In the genomic region with DNA sequence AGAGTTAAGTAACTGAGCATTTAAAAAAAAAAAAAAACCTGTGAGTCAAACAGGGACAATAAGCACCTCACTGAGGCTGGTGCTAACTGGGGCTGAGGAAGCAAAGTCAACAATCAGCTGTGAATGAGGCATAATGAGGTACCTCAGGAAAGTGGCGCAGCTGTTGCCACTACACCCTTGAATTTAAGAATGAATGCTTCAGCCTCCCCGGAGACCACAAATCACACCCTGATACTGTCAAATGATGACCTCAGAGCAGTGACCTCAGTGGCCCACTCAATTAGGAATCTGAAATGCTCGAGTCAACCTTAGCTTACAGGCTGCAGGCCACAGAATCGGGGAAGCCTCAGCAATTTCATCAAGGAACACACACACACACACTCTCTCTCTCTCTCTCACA, we compare ENCODE assay signal across 8 mouse cellular contexts. TPM values are rescaled to one million over a fixed set of nuclear protein-coding genes. Genes with fewer than 3 reads are reported as not detected.
DNase-seq lines count a peak whose midpoint lies in the region; ATAC-seq and TF ChIP-seq lines count a peak whose summit lies in the region.

No protein-coding gene starts in this region.

- no peak overlapping the region for H3K9ac ChIP-seq in stomach, embryonic 14.5 days (replicated peaks; ENCODE audit: low read depth, low read length)

- no peaks in the 10 kb centered on the region for H3K9me3 ChIP-seq in stomach, embryonic 14.5 days (ENCODE audit: control insufficient read depth, low read depth, low read length)

- peaks cover 7% of the 10 kb centered on the region; the same call in 1 of the 2 replicates for H3K36me3 ChIP-seq in stomach, embryonic 14.5 days (ENCODE audit: control insufficient read depth, insufficient read depth, low read length)

- DNase-seq in lung, adult 2 months, result no peak
- DNase-seq in lung, postnatal 4 days, result no peak
- peak; percentile 8 for DNase-seq in hindlimb bud, embryonic 11.5 days (ENCODE audit: extremely low spot score, low read depth, low spot score)
- peak; percentile 31 for DNase-seq in lung, postnatal 10 days
- no peak for DNase-seq in thymus, postnatal 36 days
- no peak for DNase-seq in layer of hippocampus, adult 18-20 months (ENCODE audit: low spot score in 2 of 2)

- peak overlapping the region; percentile 79; the same call in 1 of the 2 replicates for H3K4me2 ChIP-seq in stomach, embryonic 14.5 days (replicated peaks; ENCODE audit: low read depth, low read length)

- 24% methylated on average over 4 of the region's 4 CpGs for WGBS in lung, adult 2 months
- 33% methylated on average over 4 of the region's 4 CpGs for WGBS in stomach, embryonic 14.5 days

- no peak for TF ChIP-seq CTCF in lung, adult 2 months (IDR thresholded peaks at IDR 0.05; ENCODE audit: insufficient read depth, low read length)
- TF ChIP-seq CTCF in embryonic fibroblast, embryonic 13.5 days (IDR thresholded peaks at IDR 0.05; ENCODE audit: borderline replicate concordance, insufficient read depth, low read length), result no peak

- H3K4me1 ChIP-seq in lung, adult 2 months (ENCODE audit: control insufficient read depth, insufficient read depth, low read length), result peaks cover 13% of the 10 kb centered on the region; the same call in 1 of the 2 replicates
- H3K4me1 ChIP-seq in embryonic fibroblast, embryonic 13.5 days (ENCODE audit: control insufficient read depth, insufficient read depth, low read length), result peaks cover 12% of the 10 kb centered on the region
- peaks cover 13% of the 10 kb centered on the region; the same call in 1 of the 2 replicates for H3K4me1 ChIP-seq in stomach, embryonic 14.5 days (ENCODE audit: control insufficient read depth, insufficient read depth, low read length)

- ATAC-seq in stomach, embryonic 14.5 days (ENCODE audit: insufficient number of reproducible peaks, insufficient read depth, low FRiP score, low read depth), result no peak

- no peaks in the 10 kb centered on the region for H3K27me3 ChIP-seq in stomach, embryonic 14.5 days (ENCODE audit: control insufficient read depth, insufficient read depth, low read length)

- TF ChIP-seq POLR2A in lung, adult 2 months (IDR thresholded peaks at IDR 0.05; ENCODE audit: borderline replicate concordance, extremely low read depth, low read depth, low read length), result no peak
- no peak for TF ChIP-seq POLR2A in embryonic fibroblast, embryonic 13.5 days (IDR thresholded peaks at IDR 0.05; ENCODE audit: low read depth, low read length)

- H3K4me3 ChIP-seq in lung, adult 2 months (replicated peaks; ENCODE audit: extremely low read depth, low read depth, low read length), result peak overlapping the region; percentile 34
- peak overlapping the region; percentile 34 for H3K4me3 ChIP-seq in embryonic fibroblast, embryonic 13.5 days (ENCODE audit: insufficient read depth, low read length)
- H3K4me3 ChIP-seq in stomach, embryonic 14.5 days (ENCODE audit: low read depth, low read length), result no peak overlapping the region

- H3K27ac ChIP-seq in embryonic fibroblast, embryonic 13.5 days (ENCODE audit: insufficient read depth, low read length), result peak overlapping the region; percentile 74
- no peak overlapping the region for H3K27ac ChIP-seq in stomach, embryonic 14.5 days (ENCODE audit: low read length)

RNA-seq across cellular contexts. Expression of a gene that starts 5.0 kb away (rescaled TPM):
- polyA plus RNA-seq in lung, adult 2 months (2012; rRNA removed), result 34.0 and 36.0 TPM in 2 replicates
- polyA plus RNA-seq in embryonic fibroblast, embryonic 13.5 days (2011; ENCODE audit: insufficient read length, low read depth, missing spikeins), result 30.2 and 34.0 TPM in 2 replicates
- polyA plus RNA-seq in stomach, embryonic 14.5 days (2014; fragmentation: Nextera tagmentation; extraction: Ambion mirVana), result 22.5 and 25.7 TPM in 2 replicates
- 10 to 100 TPM; 26.6 to 32.9 TPM for total RNA-seq in layer of hippocampus, adult 18-20 months (2021)

Comparison
In these comparisons a context has a peak if more than half of its experiments do, and no peak if none do; other contexts are left out.
1. DNase-seq: peak in hindlimb bud, embryonic 11.5 days (single experiment) and lung, postnatal 10 days (single experiment); none in lung, adult 2 months (single experiment), lung, postnatal 4 days (0 of 2), thymus, postnatal 36 days (0 of 2) and layer of hippocampus, adult 18-20 months (0 of 2).